Mouse (Mus musculus) brain, adult 10 weeks (tissue): ENCODE measurements around the gene Vmn2r38. TPM values are rescaled to one million over a fixed set of nuclear protein-coding genes. Genes with fewer than 3 reads are reported as not detected.

Source experiments
- polyA plus RNA-seq: library from polyadenylated mRNA; stranded (reverse); fragments of 350-450 nt; fragmentation: Illumina TruSeq; extraction: RNeasy Lipid Tissue Mini Kit (QIAGEN cat#74804); gene quantifications from one replicate; pipeline ENCODE4 v1.2.3, GENCODE M21; 2015; ENCODE audit warnings: low read depth, low replicate concordance

Gene Vmn2r38
- polyA plus RNA-seq = not detected

GRCm38 (mm10) chr7:9097781-9098180 lies at the start of gene Vmn2r38:
TSS of gene Vmn2r38 (minus strand) at chr7:9097881.

GRCm38 (mm10) chr7:9030698-9031097 lies 67.0 kb downstream of the Vmn2r38 start, which contains the start of gene Vmn2r39:
TSS of gene Vmn2r39 (minus strand) at chr7:9030798.

Other genes with a start within 250 kb of the Vmn2r38 start
- gene Vmn2r40, start 166.4 kb downstream of the Vmn2r38 start, polyA plus RNA-seq = not detected
- gene Vmn2r39, start 67.1 kb downstream of the Vmn2r38 start, polyA plus RNA-seq = not detected
- gene Vmn2r37, start 125.8 kb upstream of the Vmn2r38 start, polyA plus RNA-seq = not detected